Mouse (Mus musculus): ENCODE data around the gene R3hdm1. TPM values are rescaled to one million over a fixed set of nuclear protein-coding genes. Genes with fewer than 3 reads are reported as not detected.

Gene R3hdm1
- 91.9 and 98.3 TPM in 2 replicates for polyA plus RNA-seq (2014; fragmentation: Nextera tagmentation; extraction: Ambion mirVana)

DNA sequence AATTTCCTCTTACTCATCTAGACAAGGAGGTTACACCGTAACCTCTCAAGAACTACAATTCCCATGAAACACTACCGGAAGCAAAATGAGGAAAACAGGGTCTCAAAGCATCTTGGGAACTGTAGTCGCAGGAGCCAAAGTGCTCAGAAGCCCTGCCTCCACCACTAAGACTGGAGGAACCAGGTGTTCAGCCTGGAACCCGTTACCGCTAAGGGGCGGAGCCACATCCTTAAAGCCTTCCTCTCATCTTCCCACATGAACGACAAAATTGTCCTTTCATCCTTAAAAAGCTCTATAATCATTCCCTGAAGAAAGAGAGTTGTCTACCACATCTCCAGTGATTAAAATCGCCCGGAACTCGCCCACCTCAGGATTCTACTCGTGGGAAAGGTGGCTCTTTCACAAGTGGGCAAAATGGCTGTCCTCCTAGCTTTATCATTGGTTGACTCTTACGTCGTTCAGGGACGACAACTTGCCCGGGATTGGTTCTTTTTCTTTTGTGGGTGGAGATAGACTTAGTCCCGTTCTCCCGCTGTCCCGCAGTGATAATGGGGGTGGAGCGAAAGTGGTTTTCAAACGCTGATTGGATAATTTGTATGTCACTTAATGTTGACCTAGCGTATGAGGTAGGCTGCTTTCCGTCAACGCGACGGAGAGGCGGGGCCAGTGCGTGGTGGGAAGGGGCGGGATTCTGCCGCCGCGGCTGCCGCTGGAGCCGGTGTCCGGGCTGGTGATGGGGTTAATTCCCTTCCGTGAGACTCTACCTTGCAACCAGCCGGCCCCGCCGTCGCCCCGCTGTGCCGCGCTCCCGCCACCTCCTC, at the start of gene R3hdm1, which contains the start of gene Zranb3:
Gene R3hdm1, plus strand, starts transcription at position 661 of the 821 bp plus-strand sequence.
Gene Zranb3, minus strand, starts transcription at position 407 of the 821 bp plus-strand sequence.
- Histone ChIP-seq H3K27me3 (ENCODE audit: control insufficient read depth, insufficient read depth, low read length) (no peaks in the 10 kb centered on the region), H3K4me1 (ENCODE audit: control insufficient read depth, insufficient read depth, low read length) (peaks cover 6% of the 10 kb centered on the region), H3K9ac (replicated peaks; ENCODE audit: low read depth, low read length) (peak within 1 kb of the TSS; percentile 72), H3K9me3 (ENCODE audit: control insufficient read depth, low read depth, low read length) (no peaks in the 10 kb centered on the region), H3K36me3 (ENCODE audit: control insufficient read depth, insufficient read depth, low read length) (no peaks in the 10 kb centered on the region), H3K4me2 (replicated peaks; ENCODE audit: low read depth, low read length) (peak within 1 kb of the TSS; percentile 51), H3K27ac (ENCODE audit: low read length) (peak within 1 kb of the TSS; percentile 92), H3K4me3 (ENCODE audit: low read depth, low read length) (peak within 1 kb of the TSS; percentile 93)
- peak; percentile 96 for ATAC-seq (ENCODE audit: insufficient number of reproducible peaks, insufficient read depth, low FRiP score, low read depth)
- WGBS: under 1% methylated on average over 43 of the region's 43 CpGs

DNA sequence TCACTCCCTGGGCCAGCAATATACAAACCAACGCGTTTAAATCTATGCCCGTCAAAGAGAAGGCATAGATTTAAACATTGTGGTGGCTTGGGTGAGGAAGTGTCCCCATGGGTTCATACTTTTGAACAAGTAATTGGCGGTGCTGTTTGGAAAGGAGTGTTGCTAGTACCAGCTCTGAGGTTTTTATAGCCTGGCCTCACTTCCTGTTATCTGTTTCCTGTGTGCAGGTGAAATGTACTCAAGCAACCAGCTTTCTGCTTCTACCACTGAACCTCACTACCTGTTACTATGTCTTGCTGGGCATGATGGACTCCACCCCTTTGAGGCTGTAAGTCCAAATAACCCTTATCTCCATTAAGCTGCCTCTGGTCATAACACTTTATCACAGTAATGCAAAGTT, 45.8 kb upstream of the R3hdm1 start:
- Histone ChIP-seq H3K9ac (replicated peaks; ENCODE audit: low read depth, low read length) (no peak overlapping the region), H3K4me1 (ENCODE audit: control insufficient read depth, insufficient read depth, low read length) (no peaks in the 10 kb centered on the region), H3K27me3 (ENCODE audit: control insufficient read depth, insufficient read depth, low read length) (no peaks in the 10 kb centered on the region), H3K4me3 (ENCODE audit: low read depth, low read length) (no peak overlapping the region), H3K9me3 (ENCODE audit: control insufficient read depth, low read depth, low read length) (no peaks in the 10 kb centered on the region), H3K4me2 (replicated peaks; ENCODE audit: low read depth, low read length) (no peak overlapping the region), H3K27ac (ENCODE audit: low read length) (no peak overlapping the region), H3K36me3 (ENCODE audit: control insufficient read depth, insufficient read depth, low read length) (no peaks in the 10 kb centered on the region)
- no peak for ATAC-seq (ENCODE audit: insufficient number of reproducible peaks, insufficient read depth, low FRiP score, low read depth)
- WGBS: 89% methylated on average over 4 of the region's 4 CpGs

DNA sequence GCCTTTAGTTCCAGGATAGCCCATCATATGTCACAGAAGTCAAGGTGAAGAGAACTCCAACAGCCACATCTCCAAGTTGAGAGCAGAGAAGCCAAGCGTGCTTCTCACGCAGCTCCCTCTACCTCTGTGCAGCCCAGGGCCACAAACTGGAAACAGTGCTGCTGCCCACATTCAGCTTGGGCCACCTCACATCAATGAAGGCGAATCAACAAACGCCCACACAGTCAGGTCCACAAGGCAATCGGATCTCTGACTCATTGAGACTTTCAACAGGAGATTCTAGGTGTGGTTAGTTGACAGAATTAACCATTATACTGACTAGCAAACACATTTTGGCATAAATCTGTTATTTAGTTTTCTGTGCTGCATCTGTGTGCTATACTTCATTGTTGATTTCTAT, 44.5 kb upstream of the R3hdm1 start:
- H3K36me3 ChIP-seq (ENCODE audit: control insufficient read depth, insufficient read depth, low read length): no peaks in the 10 kb centered on the region
- H3K4me3 ChIP-seq (ENCODE audit: low read depth, low read length): no peak overlapping the region
- H3K9me3 ChIP-seq (ENCODE audit: control insufficient read depth, low read depth, low read length): no peaks in the 10 kb centered on the region
- H3K27ac ChIP-seq (ENCODE audit: low read length): no peak overlapping the region
- ATAC-seq (ENCODE audit: insufficient number of reproducible peaks, insufficient read depth, low FRiP score, low read depth): no peak
- WGBS: 92% methylated on average over 5 of the region's 5 CpGs
- no peaks in the 10 kb centered on the region for H3K4me1 ChIP-seq (ENCODE audit: control insufficient read depth, insufficient read depth, low read length)
- no peak overlapping the region for H3K9ac ChIP-seq (replicated peaks; ENCODE audit: low read depth, low read length)
- H3K4me2 ChIP-seq (replicated peaks; ENCODE audit: low read depth, low read length): no peak overlapping the region
- no peaks in the 10 kb centered on the region for H3K27me3 ChIP-seq (ENCODE audit: control insufficient read depth, insufficient read depth, low read length)

DNA sequence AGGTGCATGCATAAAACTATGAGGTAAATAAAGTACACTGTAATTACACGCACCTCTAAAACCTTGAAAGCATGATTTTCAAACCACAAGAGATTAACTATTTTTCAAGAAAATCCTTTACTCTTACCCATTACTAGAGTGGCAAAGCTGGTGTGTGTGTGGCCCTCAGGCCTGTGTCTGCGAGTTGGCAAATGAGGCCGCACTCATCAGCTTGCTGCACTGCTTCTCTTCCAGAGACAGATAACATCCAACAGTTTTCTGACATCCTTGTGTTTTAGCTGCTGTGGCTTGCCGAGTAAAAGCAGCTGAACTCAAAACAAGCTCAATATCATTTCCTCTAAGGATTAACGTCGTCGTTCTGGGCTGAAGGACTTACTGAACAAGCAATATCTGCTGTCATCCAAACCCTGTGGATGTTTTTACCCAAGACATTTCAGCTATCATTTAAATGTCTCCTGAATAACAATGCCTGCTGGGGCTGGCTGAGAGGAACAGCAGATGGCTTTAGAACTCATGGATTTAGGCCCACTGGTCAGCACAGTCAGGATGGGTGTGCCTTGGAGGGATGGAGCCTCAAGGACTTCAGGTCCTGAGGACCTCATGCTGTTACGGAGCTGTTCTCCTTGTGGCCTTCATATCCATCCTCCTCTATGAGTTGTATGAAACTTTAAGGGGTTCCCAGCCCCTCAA, 42.3 kb upstream of the R3hdm1 start:
- Histone ChIP-seq H3K36me3 (ENCODE audit: control insufficient read depth, insufficient read depth, low read length) (no peaks in the 10 kb centered on the region), H3K4me3 (ENCODE audit: low read depth, low read length) (no peak overlapping the region), H3K9me3 (ENCODE audit: control insufficient read depth, low read depth, low read length) (no peaks in the 10 kb centered on the region), H3K9ac (replicated peaks; ENCODE audit: low read depth, low read length) (no peak overlapping the region), H3K27ac (ENCODE audit: low read length) (no peak overlapping the region), H3K4me2 (replicated peaks; ENCODE audit: low read depth, low read length) (no peak overlapping the region), H3K4me1 (ENCODE audit: control insufficient read depth, insufficient read depth, low read length) (no peaks in the 10 kb centered on the region), H3K27me3 (ENCODE audit: control insufficient read depth, insufficient read depth, low read length) (no peaks in the 10 kb centered on the region)
- no peak for ATAC-seq (ENCODE audit: insufficient number of reproducible peaks, insufficient read depth, low FRiP score, low read depth)
- WGBS: 59% methylated on average over 8 of the region's 8 CpGs

DNA sequence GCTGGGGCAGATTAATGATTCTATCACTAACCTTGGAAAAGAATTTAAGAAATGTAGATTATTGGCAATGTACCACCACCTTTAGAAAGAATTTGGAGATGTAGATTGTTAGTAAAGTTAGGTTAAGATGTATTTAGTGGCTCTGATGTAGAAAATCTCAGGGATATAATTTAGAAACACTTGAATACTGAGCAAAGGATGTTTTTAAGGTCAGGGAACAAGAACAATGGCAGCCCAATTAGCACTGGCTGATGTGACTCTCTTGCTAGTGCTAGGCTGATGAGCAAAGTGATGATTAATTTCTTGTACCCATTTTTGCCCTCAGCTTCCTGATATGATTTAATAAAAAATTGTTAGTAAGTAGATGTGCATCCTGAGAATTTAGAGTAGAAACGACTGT, 41.7 kb upstream of the R3hdm1 start:
- Histone ChIP-seq H3K4me2 (replicated peaks; ENCODE audit: low read depth, low read length) (no peak overlapping the region), H3K9me3 (ENCODE audit: control insufficient read depth, low read depth, low read length) (no peaks in the 10 kb centered on the region), H3K27ac (ENCODE audit: low read length) (no peak overlapping the region), H3K27me3 (ENCODE audit: control insufficient read depth, insufficient read depth, low read length) (no peaks in the 10 kb centered on the region), H3K36me3 (ENCODE audit: control insufficient read depth, insufficient read depth, low read length) (no peaks in the 10 kb centered on the region), H3K9ac (replicated peaks; ENCODE audit: low read depth, low read length) (no peak overlapping the region), H3K4me3 (ENCODE audit: low read depth, low read length) (no peak overlapping the region), H3K4me1 (ENCODE audit: control insufficient read depth, insufficient read depth, low read length) (no peaks in the 10 kb centered on the region)
- ATAC-seq (ENCODE audit: insufficient number of reproducible peaks, insufficient read depth, low FRiP score, low read depth): no peak
- WGBS: 72% methylated on average over 1 of the region's 1 CpGs

DNA sequence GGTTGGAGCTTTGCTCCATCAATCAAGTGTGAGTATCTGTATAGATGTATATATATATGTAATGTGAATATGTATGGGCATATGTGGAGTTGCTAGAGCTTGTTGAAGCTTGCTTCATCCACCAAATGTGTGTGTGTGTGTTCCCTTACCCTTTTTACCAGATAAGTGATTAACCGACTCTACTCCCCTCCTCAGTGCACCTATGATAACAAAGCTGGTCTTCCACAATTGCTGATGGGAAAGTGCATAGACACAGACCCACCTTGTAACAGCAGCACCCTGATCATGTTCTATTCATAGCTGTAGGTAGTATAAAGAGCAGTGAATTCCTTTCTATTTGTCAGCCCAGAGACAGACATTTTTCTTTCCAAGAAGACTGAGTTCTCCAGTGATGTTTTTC, 40.9 kb upstream of the R3hdm1 start:
- H3K4me2 ChIP-seq (replicated peaks; ENCODE audit: low read depth, low read length): no peak overlapping the region
- no peak overlapping the region for H3K27ac ChIP-seq (ENCODE audit: low read length)
- H3K36me3 ChIP-seq (ENCODE audit: control insufficient read depth, insufficient read depth, low read length): no peaks in the 10 kb centered on the region
- no peaks in the 10 kb centered on the region for H3K27me3 ChIP-seq (ENCODE audit: control insufficient read depth, insufficient read depth, low read length)
- ATAC-seq (ENCODE audit: insufficient number of reproducible peaks, insufficient read depth, low FRiP score, low read depth): no peak
- H3K9ac ChIP-seq (replicated peaks; ENCODE audit: low read depth, low read length): no peak overlapping the region
- no peaks in the 10 kb centered on the region for H3K9me3 ChIP-seq (ENCODE audit: control insufficient read depth, low read depth, low read length)
- no peaks in the 10 kb centered on the region for H3K4me1 ChIP-seq (ENCODE audit: control insufficient read depth, insufficient read depth, low read length)
- no peak overlapping the region for H3K4me3 ChIP-seq (ENCODE audit: low read depth, low read length)
- WGBS: 90% methylated on average over 1 of the region's 1 CpGs

DNA sequence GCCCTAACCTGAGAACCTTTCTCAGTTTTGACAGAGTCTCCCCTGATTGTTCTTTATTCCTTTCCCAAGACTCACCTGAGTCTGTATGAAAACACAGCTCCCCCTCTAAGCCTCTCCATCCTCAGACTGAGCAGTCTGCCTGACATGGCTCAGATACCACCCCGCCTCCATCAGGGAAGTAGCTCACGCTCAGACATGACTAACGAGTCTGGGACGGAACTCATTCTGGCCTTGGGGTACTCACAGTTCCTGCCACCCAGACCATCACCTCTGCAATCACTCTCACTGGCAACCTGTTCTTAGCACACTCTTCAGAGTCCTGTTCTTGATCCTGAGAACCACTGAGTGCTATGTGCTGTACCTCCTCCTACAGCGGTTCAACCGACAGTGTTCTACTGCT, 38.4 kb upstream of the R3hdm1 start:
- no peak for ATAC-seq (ENCODE audit: insufficient number of reproducible peaks, insufficient read depth, low FRiP score, low read depth)
- Histone ChIP-seq H3K4me3 (ENCODE audit: low read depth, low read length) (no peak overlapping the region), H3K4me2 (replicated peaks; ENCODE audit: low read depth, low read length) (no peak overlapping the region), H3K9me3 (ENCODE audit: control insufficient read depth, low read depth, low read length) (no peaks in the 10 kb centered on the region), H3K36me3 (ENCODE audit: control insufficient read depth, insufficient read depth, low read length) (no peaks in the 10 kb centered on the region), H3K9ac (replicated peaks; ENCODE audit: low read depth, low read length) (no peak overlapping the region), H3K27me3 (ENCODE audit: control insufficient read depth, insufficient read depth, low read length) (no peaks in the 10 kb centered on the region), H3K4me1 (ENCODE audit: control insufficient read depth, insufficient read depth, low read length) (no peaks in the 10 kb centered on the region), H3K27ac (ENCODE audit: low read length) (no peak overlapping the region)
- 76% methylated on average over 6 of the region's 6 CpGs for WGBS

DNA sequence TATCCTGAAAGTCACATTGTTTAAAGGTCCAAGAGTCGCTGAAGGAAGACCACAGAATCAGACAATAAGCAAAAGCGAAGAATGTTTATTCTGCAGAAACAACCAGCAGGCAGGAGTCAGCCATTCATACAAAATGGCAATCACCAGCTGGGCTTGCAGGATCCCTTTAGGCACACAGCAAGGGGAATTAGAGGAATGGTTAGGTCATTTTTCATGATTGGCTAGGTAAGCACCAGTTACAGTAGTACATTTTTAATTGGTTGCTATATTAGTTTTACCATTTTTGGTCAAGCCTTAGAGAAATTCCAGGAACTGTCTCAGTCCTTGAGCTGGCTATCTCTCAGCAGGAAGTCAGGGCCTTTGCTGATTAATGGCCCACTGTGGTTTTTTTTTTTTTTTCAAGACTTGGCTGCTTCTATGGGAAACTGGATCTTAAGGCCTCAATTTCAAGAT, 34.1 kb upstream of the R3hdm1 start:
- H3K27me3 ChIP-seq (ENCODE audit: control insufficient read depth, insufficient read depth, low read length): no peaks in the 10 kb centered on the region
- no peaks in the 10 kb centered on the region for H3K4me1 ChIP-seq (ENCODE audit: control insufficient read depth, insufficient read depth, low read length)
- no peak overlapping the region for H3K4me2 ChIP-seq (replicated peaks; ENCODE audit: low read depth, low read length)
- H3K36me3 ChIP-seq (ENCODE audit: control insufficient read depth, insufficient read depth, low read length): no peaks in the 10 kb centered on the region
- H3K9ac ChIP-seq (replicated peaks; ENCODE audit: low read depth, low read length): no peak overlapping the region
- WGBS: 57% methylated on average over 2 of the region's 2 CpGs
- H3K9me3 ChIP-seq (ENCODE audit: control insufficient read depth, low read depth, low read length): no peaks in the 10 kb centered on the region
- no peak; the same call in 1 of the 2 replicates for ATAC-seq (ENCODE audit: insufficient number of reproducible peaks, insufficient read depth, low FRiP score, low read depth)
- H3K4me3 ChIP-seq (ENCODE audit: low read depth, low read length): no peak overlapping the region
- no peak overlapping the region for H3K27ac ChIP-seq (ENCODE audit: low read length)
